Comparison of ENCODE assay signal across 16 mouse cellular contexts in the genomic region with DNA sequence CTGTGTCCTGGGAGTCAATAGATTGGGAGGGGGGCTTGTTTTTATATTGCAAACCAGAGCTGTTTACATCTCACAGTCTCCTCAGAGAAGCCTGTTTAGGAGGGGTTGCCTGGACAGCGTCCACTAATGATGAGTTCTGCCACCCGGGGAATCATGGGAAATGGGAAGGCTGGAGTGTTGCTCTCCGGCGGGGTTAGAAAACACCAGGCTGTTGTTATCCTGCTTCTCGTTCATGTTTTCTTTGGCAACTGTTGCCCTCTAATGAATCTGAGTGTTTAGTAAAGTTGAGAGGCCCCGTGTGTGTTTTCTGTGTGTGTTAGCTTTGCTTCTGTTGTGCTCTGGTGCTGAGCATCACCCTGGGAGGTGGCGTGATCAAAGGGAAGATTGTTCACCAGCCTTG. TPM values are rescaled to one million over a fixed set of nuclear protein-coding genes. Genes with fewer than 3 reads are reported as not detected.
DNase-seq lines count a peak whose midpoint lies in the region; ATAC-seq and TF ChIP-seq lines count a peak whose summit lies in the region.
"Had no signal": no experiment of that assay in that cellular context is flagged by ENCODE, and none has a peak within 500 bp of the region (broad histone marks: within the 10 kb centered on the region; RNA-seq: fewer than 3 reads in every experiment).

No protein-coding gene starts in this region.

- no peak overlapping the region for H3K27ac ChIP-seq in hindbrain, embryonic 12.5 days
- no peak overlapping the region for H3K27ac ChIP-seq in hindbrain, embryonic 10.5 days
- H3K27ac ChIP-seq in lung, embryonic 14.5 days (ENCODE audit: low read depth) = no peak overlapping the region
- H3K27ac ChIP-seq: heart, embryonic 15.5 days; limb, embryonic 13.5 days; lung, embryonic 15.5 days; midbrain, embryonic 13.5 days had no signal

- 0 out of 2 replicates have a peak overlapping the region, but pooled peaks have one; percentile 6 for H3K4me2 ChIP-seq in hindbrain, embryonic 12.5 days (replicated peaks)
- no peak overlapping the region for H3K4me2 ChIP-seq in lung, embryonic 14.5 days
- H3K4me2 ChIP-seq: heart, embryonic 15.5 days; limb, embryonic 13.5 days; lung, embryonic 15.5 days; midbrain, embryonic 13.5 days had no signal

- H3K9ac ChIP-seq in hindbrain, embryonic 12.5 days = no peak overlapping the region
- no peak overlapping the region for H3K9ac ChIP-seq in lung, embryonic 14.5 days
- H3K9ac ChIP-seq: heart, embryonic 15.5 days; limb, embryonic 13.5 days; lung, embryonic 15.5 days; midbrain, embryonic 13.5 days had no signal

- 56% methylated on average over 7 of the region's 7 CpGs for WGBS in hindbrain, embryonic 12.5 days
- 56% methylated on average over 7 of the region's 7 CpGs for WGBS in hindbrain, embryonic 10.5 days
- 60% methylated on average over 7 of the region's 7 CpGs for WGBS in lung, embryonic 14.5 days
- 46% methylated on average over 7 of the region's 7 CpGs for WGBS in lung, adult 2 months

- no peak for ATAC-seq in hindbrain, embryonic 12.5 days (ENCODE audit: low FRiP score)
- ATAC-seq in lung, embryonic 14.5 days (ENCODE audit: insufficient read depth) = no peak
- ATAC-seq: activated CD4-positive, CD25-positive, alpha-beta regulatory T cell, adult 4 months; midbrain, embryonic 13.5 days had no signal

- intact Hi-C loops in left cerebral cortex, postnatal 14 days (cut with DNase I) = no loop called here

- H3K36me3 ChIP-seq in hindbrain, embryonic 12.5 days = no peaks in the 10 kb centered on the region
- no peaks in the 10 kb centered on the region for H3K36me3 ChIP-seq in hindbrain, embryonic 10.5 days
- no peaks in the 10 kb centered on the region for H3K36me3 ChIP-seq in lung, embryonic 14.5 days (ENCODE audit: insufficient read depth)
- H3K36me3 ChIP-seq: heart, embryonic 15.5 days; limb, embryonic 13.5 days; lung, embryonic 15.5 days; midbrain, embryonic 13.5 days had no signal

- H3K4me1 ChIP-seq in hindbrain, embryonic 12.5 days = no peaks in the 10 kb centered on the region
- H3K4me1 ChIP-seq in hindbrain, embryonic 10.5 days (replicated peaks) = no peaks in the 10 kb centered on the region
- H3K4me1 ChIP-seq in lung, embryonic 14.5 days (ENCODE audit: insufficient read depth) = no peaks in the 10 kb centered on the region
- H3K4me1 ChIP-seq in lung, adult 2 months (ENCODE audit: control insufficient read depth, insufficient read depth, low read length) = no peaks in the 10 kb centered on the region
- H3K4me1 ChIP-seq: limb, embryonic 13.5 days; midbrain, embryonic 13.5 days had no signal

- no peaks in the 10 kb centered on the region for H3K27me3 ChIP-seq in hindbrain, embryonic 12.5 days
- no peaks in the 10 kb centered on the region for H3K27me3 ChIP-seq in hindbrain, embryonic 10.5 days (ENCODE audit: insufficient read depth, poor library complexity, severe bottlenecking)
- H3K27me3 ChIP-seq in lung, embryonic 14.5 days (ENCODE audit: insufficient read depth, low read length) = peaks cover 4% of the 10 kb centered on the region; the same call in 1 of the 2 replicates
- H3K27me3 ChIP-seq: heart, embryonic 15.5 days had no signal

- no peak for TF ChIP-seq POLR2A in lung, adult 2 months (IDR thresholded peaks at IDR 0.05; ENCODE audit: borderline replicate concordance, extremely low read depth, low read depth, low read length)

- no peak overlapping the region for H3K4me3 ChIP-seq in hindbrain, embryonic 12.5 days
- H3K4me3 ChIP-seq in hindbrain, embryonic 10.5 days = no peak overlapping the region
- no peak overlapping the region for H3K4me3 ChIP-seq in lung, embryonic 14.5 days (ENCODE audit: low read depth, low read length)
- no peak overlapping the region for H3K4me3 ChIP-seq in lung, adult 2 months (replicated peaks; ENCODE audit: extremely low read depth, low read depth, low read length)
- H3K4me3 ChIP-seq: heart, embryonic 15.5 days; limb, embryonic 13.5 days; lung, embryonic 15.5 days; midbrain, embryonic 13.5 days had no signal

- no peaks in the 10 kb centered on the region for H3K9me3 ChIP-seq in hindbrain, embryonic 12.5 days (replicated peaks)
- no peaks in the 10 kb centered on the region for H3K9me3 ChIP-seq in hindbrain, embryonic 10.5 days
- no peaks in the 10 kb centered on the region for H3K9me3 ChIP-seq in lung, embryonic 14.5 days (ENCODE audit: low read depth, low read length)
- H3K9me3 ChIP-seq: heart, embryonic 15.5 days; limb, embryonic 13.5 days; lung, embryonic 15.5 days; midbrain, embryonic 13.5 days had no signal

- TF ChIP-seq CTCF in lung, embryonic 14.5 days (IDR thresholded peaks at IDR 0.05; ENCODE audit: low read depth) = no peak
- no peak for TF ChIP-seq CTCF in lung, adult 2 months (IDR thresholded peaks at IDR 0.05; ENCODE audit: insufficient read depth, low read length)

- no peak for DNase-seq in hindbrain, embryonic 10.5 days (ENCODE audit: low spot score)
- DNase-seq in lung, embryonic 14.5 days = peak; percentile 36
- no peak for DNase-seq in lung, adult 2 months
- peak; percentile 6 to 14 for DNase-seq in gastrocnemius, adult 8-10 months (ENCODE audit: low spot score in 2 of 2)
- DNase-seq in lung, postnatal 36 days = peak; percentile 13
- DNase-seq in left cerebral cortex, postnatal 14 days (ENCODE audit: low spot score in 2 of 2) = no peak
- DNase-seq: cerebellum, adult 8-10 months; embryo, embryonic 11 days; thymus, adult 2 months had no signal

RNA-seq across cellular contexts. Expression of gene Dchs2, which starts 8.7 kb away (rescaled TPM):
- 1.1 and 1.3 TPM in 2 replicates for polyA plus RNA-seq in hindbrain, embryonic 12.5 days (2016; fragmentation: Nextera tagmentation; extraction: Ambion mirVana)
- 0.42 and 0.59 TPM in 2 replicates for polyA plus RNA-seq in hindbrain, embryonic 10.5 days (2016; fragmentation: Nextera tagmentation; extraction: Ambion mirVana)
- 0.20 and 0.28 TPM in 2 replicates for polyA plus RNA-seq in lung, embryonic 14.5 days (2014; fragmentation: Nextera tagmentation; extraction: Ambion mirVana)
- 0.24 and 0.38 TPM in 2 replicates for polyA plus RNA-seq in lung, adult 2 months (2012; rRNA removed)
- total RNA-seq in gastrocnemius, adult 8-10 months (2022) = under 1 TPM; 0.36 to 0.63 (median 0.39) TPM
- total RNA-seq in left cerebral cortex, postnatal 14 days (2021) = 1 to 10 TPM; 2.2 to 4.3 TPM
- total RNA-seq: neutrophil, adult 5-6 weeks had no signal
- polyA plus RNA-seq: activated CD4-positive, CD25-positive, alpha-beta regulatory T cell, adult 4 months had no signal

Comparison
In these comparisons a context has a peak if more than half of its experiments do, and no peak if none do; other contexts are left out.
1. DNase-seq: peak in lung, embryonic 14.5 days (single experiment), gastrocnemius, adult 8-10 months (2 of 2) and lung, postnatal 36 days (single experiment); none in hindbrain, embryonic 10.5 days (single experiment), lung, adult 2 months (single experiment) and left cerebral cortex, postnatal 14 days (0 of 2).